Mouse (Mus musculus): Measurements from ENCODE around the gene Agap2. TPM values are rescaled to one million over a fixed set of nuclear protein-coding genes. Genes with fewer than 3 reads are reported as not detected.

Agap2 gene
- total and polyA plus RNA-seq, 2 experiments = 0.28 to 0.55 TPM

- TF ChIP-seq CTCF (IDR thresholded peaks at IDR 0.05; ENCODE audit: low read depth, low read length) = no peak
- TF ChIP-seq POLR2A (IDR thresholded peaks at IDR 0.05; ENCODE audit: extremely low read depth, insufficient read depth, low read length) = no peak
- H3K79me2 ChIP-seq (ENCODE audit: control insufficient read depth, insufficient read depth, low read length) = no peaks in the 10 kb centered on the region; the same call in 1 of the 2 replicates
- H3K36me3 ChIP-seq (ENCODE audit: control insufficient read depth, insufficient read depth, low read length) = no peaks in the 10 kb centered on the region
- H3K9ac ChIP-seq (ENCODE audit: low read depth, low read length) = no peak overlapping the region
- peaks cover 12% of the 10 kb centered on the region; the same call in 1 of the 2 replicates for H3K4me1 ChIP-seq (ENCODE audit: control insufficient read depth, insufficient read depth, low read length)
- no peak overlapping the region for H3K27ac ChIP-seq (replicated peaks; ENCODE audit: insufficient read depth, low read depth, low read length)
- H3K27me3 ChIP-seq (ENCODE audit: control insufficient read depth, insufficient read depth, low read length) = no peaks in the 10 kb centered on the region
- no peak for DNase-seq (ENCODE audit: extremely low read depth, low read depth, low spot score)
- WGBS = 88% methylated on average over 1 of the region's 1 CpGs
- H3K4me3 ChIP-seq (ENCODE audit: insufficient read depth, low read depth, low read length) = no peak overlapping the region
Observed at GRCm38 (mm10) chr10:127073981-127074380, 1.1 kb upstream of the Agap2 start.

- no peak for TF ChIP-seq CTCF (IDR thresholded peaks at IDR 0.05; ENCODE audit: low read depth, low read length)
- no peak for TF ChIP-seq POLR2A (IDR thresholded peaks at IDR 0.05; ENCODE audit: extremely low read depth, insufficient read depth, low read length)
- Histone ChIP-seq H3K27ac (replicated peaks; ENCODE audit: insufficient read depth, low read depth, low read length) (no peak overlapping the region), H3K36me3 (ENCODE audit: control insufficient read depth, insufficient read depth, low read length) (no peaks in the 10 kb centered on the region), H3K79me2 (ENCODE audit: control insufficient read depth, insufficient read depth, low read length) (no peaks in the 10 kb centered on the region; the same call in 1 of the 2 replicates), H3K4me1 (ENCODE audit: control insufficient read depth, insufficient read depth, low read length) (peaks cover 15% of the 10 kb centered on the region), H3K27me3 (ENCODE audit: control insufficient read depth, insufficient read depth, low read length) (no peaks in the 10 kb centered on the region), H3K4me3 (ENCODE audit: insufficient read depth, low read depth, low read length) (no peak overlapping the region), H3K9ac (ENCODE audit: low read depth, low read length) (no peak overlapping the region)
- WGBS = 73% methylated on average over 8 of the region's 8 CpGs
- no peak for DNase-seq (ENCODE audit: extremely low read depth, low read depth, low spot score)
Observed at GRCm38 (mm10) chr10:127075651-127076050, 567 bp downstream of the Agap2 start.

- TF ChIP-seq POLR2A (IDR thresholded peaks at IDR 0.05; ENCODE audit: extremely low read depth, insufficient read depth, low read length) (no peak), CTCF (IDR thresholded peaks at IDR 0.05; ENCODE audit: low read depth, low read length) (no peak)
- Histone ChIP-seq H3K9ac (ENCODE audit: low read depth, low read length) (no peak overlapping the region), H3K4me3 (ENCODE audit: insufficient read depth, low read depth, low read length) (no peak overlapping the region; the same call in 1 of the 2 replicates), H3K79me2 (ENCODE audit: control insufficient read depth, insufficient read depth, low read length) (no peaks in the 10 kb centered on the region; the same call in 1 of the 2 replicates), H3K4me1 (ENCODE audit: control insufficient read depth, insufficient read depth, low read length) (peaks cover 17% of the 10 kb centered on the region), H3K36me3 (ENCODE audit: control insufficient read depth, insufficient read depth, low read length) (no peaks in the 10 kb centered on the region), H3K27me3 (ENCODE audit: control insufficient read depth, insufficient read depth, low read length) (no peaks in the 10 kb centered on the region), H3K27ac (replicated peaks; ENCODE audit: insufficient read depth, low read depth, low read length) (no peak overlapping the region)
- WGBS = 83% methylated on average over 4 of the region's 4 CpGs
- DNase-seq (ENCODE audit: extremely low read depth, low read depth, low spot score) = no peak
Observed at GRCm38 (mm10) chr10:127076082-127076481, 998 bp downstream of the Agap2 start.

DNA sequence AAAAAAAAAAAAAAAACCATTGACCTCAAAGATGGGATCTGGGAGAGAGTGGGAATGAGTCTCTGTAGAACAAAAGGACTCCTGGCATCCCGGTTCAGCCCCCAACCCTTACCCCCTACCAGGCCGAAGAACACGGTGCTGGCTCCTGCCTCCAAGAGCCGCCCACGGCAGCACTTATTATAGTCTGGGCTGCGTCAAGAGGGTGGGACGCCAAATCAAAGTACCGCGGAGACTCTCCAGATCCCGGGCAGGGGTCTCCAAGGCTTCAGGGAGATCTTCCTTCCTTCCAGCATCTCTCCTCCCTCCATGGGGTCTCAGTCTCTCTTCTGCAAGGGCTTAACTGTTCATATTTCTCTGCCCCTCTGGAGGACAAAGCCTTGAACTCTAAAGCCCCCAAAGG lies 2.4 kb downstream of the Agap2 start:
- TF ChIP-seq CTCF (IDR thresholded peaks at IDR 0.05; ENCODE audit: low read depth, low read length) = no peak
- no peaks in the 10 kb centered on the region; the same call in 1 of the 2 replicates for H3K79me2 ChIP-seq (ENCODE audit: control insufficient read depth, insufficient read depth, low read length)
- H3K27ac ChIP-seq (replicated peaks; ENCODE audit: insufficient read depth, low read depth, low read length) = no peak overlapping the region
- DNase-seq (ENCODE audit: extremely low read depth, low read depth, low spot score) = no peak
- no peak overlapping the region for H3K4me3 ChIP-seq (ENCODE audit: insufficient read depth, low read depth, low read length)
- no peak overlapping the region for H3K9ac ChIP-seq (ENCODE audit: low read depth, low read length)
- H3K4me1 ChIP-seq (ENCODE audit: control insufficient read depth, insufficient read depth, low read length) = peaks cover 21% of the 10 kb centered on the region
- no peaks in the 10 kb centered on the region for H3K27me3 ChIP-seq (ENCODE audit: control insufficient read depth, insufficient read depth, low read length)
- no peaks in the 10 kb centered on the region for H3K36me3 ChIP-seq (ENCODE audit: control insufficient read depth, insufficient read depth, low read length)
- WGBS = 60% methylated on average over 10 of the region's 10 CpGs

DNA sequence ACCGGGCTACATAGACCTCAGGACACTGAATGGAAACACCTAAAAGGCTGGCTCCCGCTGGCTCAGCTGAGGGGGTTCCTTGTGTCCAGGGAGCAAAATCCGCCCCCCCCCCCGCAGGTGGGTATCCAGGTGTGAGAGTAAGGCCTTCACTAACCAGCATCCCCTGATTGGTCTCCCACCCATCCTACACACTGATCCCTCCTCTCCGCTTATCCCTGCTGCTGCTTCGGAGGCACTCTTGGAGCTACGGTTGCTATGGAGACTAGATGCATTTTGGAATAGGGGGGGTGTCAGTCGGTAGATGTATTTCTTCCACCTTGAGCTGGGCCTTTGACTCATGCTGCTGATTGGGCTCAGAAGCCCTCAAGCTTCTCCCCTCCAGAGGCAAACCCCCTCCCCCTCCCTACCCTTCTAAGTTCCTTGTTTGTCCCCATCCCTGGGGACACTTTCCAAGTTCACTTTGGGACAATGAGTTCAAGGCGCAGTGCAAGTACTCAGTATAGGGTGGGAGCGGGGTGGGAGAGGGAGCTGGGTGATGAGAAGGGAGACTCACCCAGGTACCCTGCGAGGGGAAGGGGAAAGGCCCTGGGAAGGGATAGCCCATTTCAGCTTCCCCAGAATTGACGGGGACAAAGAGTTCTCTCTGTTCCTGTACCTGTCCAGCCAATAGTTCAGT lies 3.1 kb downstream of the Agap2 start:
- Histone ChIP-seq H3K27ac (replicated peaks; ENCODE audit: insufficient read depth, low read depth, low read length) (no peak overlapping the region), H3K4me3 (ENCODE audit: insufficient read depth, low read depth, low read length) (no peak overlapping the region), H3K4me1 (ENCODE audit: control insufficient read depth, insufficient read depth, low read length) (peaks cover 27% of the 10 kb centered on the region), H3K79me2 (ENCODE audit: control insufficient read depth, insufficient read depth, low read length) (no peaks in the 10 kb centered on the region; the same call in 1 of the 2 replicates), H3K27me3 (ENCODE audit: control insufficient read depth, insufficient read depth, low read length) (no peaks in the 10 kb centered on the region), H3K36me3 (ENCODE audit: control insufficient read depth, insufficient read depth, low read length) (no peaks in the 10 kb centered on the region), H3K9ac (ENCODE audit: low read depth, low read length) (no peak overlapping the region)
- WGBS = 38% methylated on average over 12 of the region's 12 CpGs
- no peak for TF ChIP-seq CTCF (IDR thresholded peaks at IDR 0.05; ENCODE audit: low read depth, low read length)
- no peak for TF ChIP-seq POLR2A (IDR thresholded peaks at IDR 0.05; ENCODE audit: extremely low read depth, insufficient read depth, low read length)
- no peak for DNase-seq (ENCODE audit: extremely low read depth, low read depth, low spot score)
